Mouse (Mus musculus): ENCODE results near the gene Depdc1b.

Depdc1b gene

GRCm38 (mm10) chr13:108316487-108316903 lies 363 bp downstream of the Depdc1b start:
- DNase-seq (ENCODE audit: low spot score in 2 of 2): no peak

GRCm38 (mm10) chr13:108317414-108317813 lies 1.3 kb downstream of the Depdc1b start:
- no peak for DNase-seq (ENCODE audit: low spot score in 2 of 2)

GRCm38 (mm10) chr13:108319028-108319427 lies 2.9 kb downstream of the Depdc1b start:
- DNase-seq (ENCODE audit: low spot score in 2 of 2): no peak

- DNase-seq (ENCODE audit: low spot score in 2 of 2): no peak
Measured at GRCm38 (mm10) chr13:108320216-108320615, 4.1 kb downstream of the Depdc1b start.

- DNase-seq (ENCODE audit: low spot score in 2 of 2): no peak
Measured at GRCm38 (mm10) chr13:108322466-108322865, 6.3 kb downstream of the Depdc1b start.

- DNase-seq (ENCODE audit: low spot score in 2 of 2): no peak
Measured at GRCm38 (mm10) chr13:108323317-108323716, 7.2 kb downstream of the Depdc1b start.

GRCm38 (mm10) chr13:108323866-108324829 lies 8.0 kb downstream of the Depdc1b start:
- no peak for DNase-seq (ENCODE audit: low spot score in 2 of 2)

- no peak for DNase-seq (ENCODE audit: low spot score in 2 of 2)
Measured at GRCm38 (mm10) chr13:108325871-108326270, 9.7 kb downstream of the Depdc1b start.

GRCm38 (mm10) chr13:108326351-108326750 lies 10.2 kb downstream of the Depdc1b start:
- DNase-seq (ENCODE audit: low spot score in 2 of 2): no peak

GRCm38 (mm10) chr13:108327047-108327446 lies 10.9 kb downstream of the Depdc1b start:
- no peak for DNase-seq (ENCODE audit: low spot score in 2 of 2)

- no peak for DNase-seq (ENCODE audit: low spot score in 2 of 2)
Measured at GRCm38 (mm10) chr13:108328406-108329180, 12.5 kb downstream of the Depdc1b start.

GRCm38 (mm10) chr13:108329693-108330092 lies 13.6 kb downstream of the Depdc1b start:
- no peak for DNase-seq (ENCODE audit: low spot score in 2 of 2)

- DNase-seq (ENCODE audit: low spot score in 2 of 2): no peak
Measured at GRCm38 (mm10) chr13:108335257-108336003, 19.3 kb downstream of the Depdc1b start.

GRCm38 (mm10) chr13:108336192-108336591 lies 20.1 kb downstream of the Depdc1b start:
- no peak for DNase-seq (ENCODE audit: low spot score in 2 of 2)

- DNase-seq (ENCODE audit: low spot score in 2 of 2): no peak
Measured at GRCm38 (mm10) chr13:108337340-108337739, 21.2 kb downstream of the Depdc1b start.

- DNase-seq (ENCODE audit: low spot score in 2 of 2): no peak
Measured at GRCm38 (mm10) chr13:108338076-108338836, 22.1 kb downstream of the Depdc1b start.

- DNase-seq (ENCODE audit: low spot score in 2 of 2): no peak
Measured at GRCm38 (mm10) chr13:108339907-108340596, 23.9 kb downstream of the Depdc1b start.

- no peak for DNase-seq (ENCODE audit: low spot score in 2 of 2)
Measured at GRCm38 (mm10) chr13:108341585-108341984, 25.5 kb downstream of the Depdc1b start.

GRCm38 (mm10) chr13:108345756-108346155 lies 29.6 kb downstream of the Depdc1b start:
- no peak for DNase-seq (ENCODE audit: low spot score in 2 of 2)

GRCm38 (mm10) chr13:108347016-108347415 lies 30.9 kb downstream of the Depdc1b start:
- DNase-seq (ENCODE audit: low spot score in 2 of 2): peak in 1 of 2 experiments; percentile 37

All from frontal cortex, postnatal 10 days (tissue).